Mouse (Mus musculus) intestine, embryonic 15.5 days (tissue): ENCODE results near the gene Cep350. TPM values are rescaled to one million over a fixed set of nuclear protein-coding genes. Genes with fewer than 3 reads are reported as not detected.

Experiments
- ATAC-seq: fragments of 200-750 bp; cut with Nextera tagmentation; 2 replicates; pipeline ENCODE4 v1.8.0; 2017; ENCODE audit warnings: moderate TSS enrichment, moderate library complexity
- H3K27ac ChIP-seq: fragments of 300-500 bp; sonication (generic); 2 replicates; pipeline ENCODE4 v1.5.1; 2015; ENCODE audit warnings: mild to moderate bottlenecking, inconsistent platforms
- H3K27me3 ChIP-seq: fragments of 300-500 bp; sonication (generic); replicated peaks from 2 replicates; pipeline ENCODE4 v1.6.1; 2015; ENCODE audit warnings: inconsistent platforms
- H3K36me3 ChIP-seq: fragments of 300-500 bp; sonication (generic); 2 replicates; pipeline ENCODE4 v1.6.1; 2015; ENCODE audit warnings: inconsistent platforms
- H3K4me1 ChIP-seq: fragments of 300-500 bp; sonication (generic); replicated peaks from 2 replicates; pipeline ENCODE4 v1.6.1; 2015; ENCODE audit warnings: inconsistent platforms
- H3K4me2 ChIP-seq: fragments of 300-500 bp; sonication (generic); replicated peaks from 2 replicates; pipeline ENCODE4 v1.6.1; 2015; ENCODE audit warnings: mild to moderate bottlenecking, inconsistent platforms
- H3K4me3 ChIP-seq: fragments of 300-500 bp; sonication (generic); replicated peaks from 2 replicates; pipeline ENCODE4 v1.5.1; 2015; ENCODE audit warnings: inconsistent platforms
- H3K9ac ChIP-seq: fragments of 300-500 bp; sonication (generic); 2 replicates; pipeline ENCODE4 v1.6.1; 2015; ENCODE audit warnings: inconsistent platforms
- H3K9me3 ChIP-seq: fragments of 300-500 bp; sonication (generic); 2 replicates; pipeline ENCODE4 v1.6.1; 2016; ENCODE audit warnings: inconsistent platforms
- WGBS: fragments of 180-500 bp; shearing (Covaris S2); methylation state at CpG from one replicate; pipeline ENCODE4 v1.1.7; 2015; 5-methylcytosine and 5-hydroxymethylcytosine counted together
- polyA plus RNA-seq: library from polyadenylated mRNA; unstranded; fragments of >200 nt; fragmentation: Nextera tagmentation; extraction: Ambion mirVana; gene quantifications from 2 replicates; pipeline ENCODE4 v1.2.1, GENCODE M21; 2015

The Cep350 gene
- 11.2 and 12.7 TPM in 2 replicates for polyA plus RNA-seq

- peak within 1 kb of the TSS; percentile 98 for H3K4me3 ChIP-seq
Measured at GRCm38 (mm10) chr1:155973068-155973718, at the start of gene Cep350. Gene Cep350 (minus strand): TSS chr1:155973255.

GRCm38 (mm10) chr1:156020402-156020801 is 47.3 kb upstream of the Cep350 start:
- Histone ChIP-seq H3K4me3 (no peak overlapping the region), H3K4me1 (no peaks in the 10 kb centered on the region), H3K9me3 (no peaks in the 10 kb centered on the region), H3K27ac (no peak overlapping the region), H3K27me3 (no peaks in the 10 kb centered on the region), H3K36me3 (peaks cover 8% of the 10 kb centered on the region), H3K4me2 (no peak overlapping the region), H3K9ac (no peak overlapping the region)
- ATAC-seq = no peak
- WGBS = 100% methylated on average over 1 of the region's 1 CpGs

More at GRCm38 (mm10) chr1:155973068-155973718, at the start of gene Cep350:
- H3K9ac ChIP-seq = peak within 1 kb of the TSS; percentile 92
- H3K27ac ChIP-seq = peak within 1 kb of the TSS; percentile 93
- H3K4me1 ChIP-seq = no peaks in the 10 kb centered on the region; the same call in 1 of the 2 replicates
- H3K4me2 ChIP-seq = peak within 1 kb of the TSS; percentile 73
- peak; percentile 98 for ATAC-seq
- H3K9me3 ChIP-seq = no peaks in the 10 kb centered on the region
- no peaks in the 10 kb centered on the region for H3K36me3 ChIP-seq
- no peaks in the 10 kb centered on the region for H3K27me3 ChIP-seq
- WGBS = under 1% methylated on average over 56 of the region's 57 CpGs

- Histone ChIP-seq H3K27me3 (no peaks in the 10 kb centered on the region), H3K9me3 (no peaks in the 10 kb centered on the region), H3K4me2 (no peak overlapping the region), H3K4me3 (no peak overlapping the region), H3K9ac (no peak overlapping the region), H3K36me3 (peaks cover 10% of the 10 kb centered on the region), H3K4me1 (no peaks in the 10 kb centered on the region), H3K27ac (no peak overlapping the region)
- no peak for ATAC-seq
- WGBS = 83% methylated on average over 1 of the region's 1 CpGs
Measured at GRCm38 (mm10) chr1:156019800-156020199, 46.7 kb upstream of the Cep350 start.

DNA sequence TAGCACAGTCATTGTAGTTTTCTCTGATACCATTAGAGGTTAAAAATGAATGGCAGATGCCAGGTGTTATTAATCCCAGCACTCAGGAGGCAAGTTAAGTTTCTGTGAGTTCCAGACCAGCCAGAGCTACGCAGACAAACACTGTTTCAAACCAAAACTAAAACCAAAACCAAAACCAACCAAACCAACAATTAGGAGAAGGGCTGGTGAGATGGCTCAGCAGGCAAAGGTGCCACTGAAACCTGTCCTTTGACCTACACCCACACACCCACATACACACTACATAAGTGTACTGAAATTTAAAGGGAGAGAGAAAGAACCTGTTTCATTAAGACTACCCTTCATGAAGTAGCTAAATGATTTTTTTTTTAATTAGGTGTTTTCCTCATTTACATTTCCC is 35.9 kb upstream of the Cep350 start:
- Histone ChIP-seq H3K4me1 (no peaks in the 10 kb centered on the region), H3K4me3 (no peak overlapping the region), H3K27me3 (no peaks in the 10 kb centered on the region), H3K27ac (no peak overlapping the region), H3K9ac (no peak overlapping the region), H3K4me2 (no peak overlapping the region), H3K36me3 (peaks cover 4% of the 10 kb centered on the region), H3K9me3 (no peaks in the 10 kb centered on the region)
- no peak for ATAC-seq
- WGBS = 100% methylated on average over 1 of the region's 1 CpGs

DNA sequence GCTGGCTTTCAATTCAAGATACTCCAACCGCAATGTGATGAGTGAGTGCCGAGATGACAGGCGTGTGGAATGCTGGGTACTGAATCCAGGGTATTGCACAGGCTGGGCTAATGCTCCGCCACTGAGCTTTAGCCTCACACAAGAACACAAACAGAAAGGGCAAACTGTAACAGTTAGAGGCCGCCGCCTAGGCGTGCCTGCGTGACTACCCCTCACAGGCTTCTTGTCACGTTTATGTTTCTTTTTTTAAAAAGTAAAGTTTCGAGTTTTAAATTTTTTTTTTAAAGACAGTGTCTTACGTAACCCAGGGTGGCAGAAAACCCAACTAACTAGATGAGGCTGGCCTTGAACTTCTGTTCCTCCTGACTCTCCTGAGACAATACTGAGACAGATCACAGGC is 32.9 kb upstream of the Cep350 start:
- H3K9ac ChIP-seq = no peak overlapping the region
- H3K4me3 ChIP-seq = no peak overlapping the region
- H3K9me3 ChIP-seq = no peaks in the 10 kb centered on the region
- WGBS = 88% methylated on average over 11 of the region's 11 CpGs
- H3K4me2 ChIP-seq = no peak overlapping the region
- peaks cover 8% of the 10 kb centered on the region; the same call in 1 of the 2 replicates for H3K36me3 ChIP-seq
- no peaks in the 10 kb centered on the region for H3K27me3 ChIP-seq
- no peak overlapping the region for H3K27ac ChIP-seq
- 0 out of 2 replicates have a peak, but pooled peaks cover 4% of the 10 kb centered on the region for H3K4me1 ChIP-seq
- ATAC-seq = no peak

GRCm38 (mm10) chr1:156003201-156003935 is 30.3 kb upstream of the Cep350 start:
- peak; percentile 65 for ATAC-seq
- 80% methylated on average over 7 of the region's 7 CpGs for WGBS

GRCm38 (mm10) chr1:156002366-156002765 is 29.3 kb upstream of the Cep350 start:
- Histone ChIP-seq H3K9me3 (no peaks in the 10 kb centered on the region), H3K36me3 (peaks cover 5% of the 10 kb centered on the region; the same call in 1 of the 2 replicates), H3K4me1 (0 out of 2 replicates have a peak, but pooled peaks cover 6% of the 10 kb centered on the region), H3K9ac (no peak overlapping the region), H3K4me2 (no peak overlapping the region), H3K27ac (no peak overlapping the region), H3K4me3 (no peak overlapping the region), H3K27me3 (no peaks in the 10 kb centered on the region)
- peak; percentile 30; the same call in 1 of the 2 replicates for ATAC-seq
- 76% methylated on average over 8 of the region's 8 CpGs for WGBS

More at GRCm38 (mm10) chr1:156003201-156003935, 30.3 kb upstream of the Cep350 start:
- Histone ChIP-seq H3K9ac (no peak overlapping the region), H3K27ac (no peak overlapping the region), H3K4me3 (no peak overlapping the region), H3K36me3 (peaks cover 8% of the 10 kb centered on the region; the same call in 1 of the 2 replicates), H3K4me1 (0 out of 2 replicates have a peak, but pooled peaks cover 4% of the 10 kb centered on the region), H3K9me3 (no peaks in the 10 kb centered on the region), H3K4me2 (no peak overlapping the region), H3K27me3 (no peaks in the 10 kb centered on the region)

GRCm38 (mm10) chr1:155995612-155996011 is 22.6 kb upstream of the Cep350 start:
- no peak overlapping the region for H3K4me3 ChIP-seq
- 0 out of 2 replicates have a peak, but pooled peaks cover 5% of the 10 kb centered on the region for H3K4me1 ChIP-seq
- no peaks in the 10 kb centered on the region for H3K27me3 ChIP-seq
- H3K9ac ChIP-seq = no peak overlapping the region
- no peaks in the 10 kb centered on the region for H3K36me3 ChIP-seq
- no peaks in the 10 kb centered on the region for H3K9me3 ChIP-seq
- ATAC-seq = peak; percentile 81
- WGBS = 33% methylated on average over 2 of the region's 2 CpGs
- no peak overlapping the region for H3K4me2 ChIP-seq
- peak overlapping the region; percentile 75; the same call in 1 of the 2 replicates for H3K27ac ChIP-seq

- no peak overlapping the region for H3K4me3 ChIP-seq
- WGBS = 52% methylated on average over 2 of the region's 2 CpGs
- 0 out of 2 replicates have a peak, but pooled peaks cover 5% of the 10 kb centered on the region for H3K4me1 ChIP-seq
- H3K27ac ChIP-seq = no peak overlapping the region
- H3K4me2 ChIP-seq = no peak overlapping the region
- no peak overlapping the region for H3K9ac ChIP-seq
- no peaks in the 10 kb centered on the region for H3K9me3 ChIP-seq
- no peaks in the 10 kb centered on the region for H3K36me3 ChIP-seq
- ATAC-seq = peak; percentile 60
- H3K27me3 ChIP-seq = no peaks in the 10 kb centered on the region
Measured at GRCm38 (mm10) chr1:155994524-155994923, 21.5 kb upstream of the Cep350 start.

GRCm38 (mm10) chr1:155990391-155990790 is 17.3 kb upstream of the Cep350 start:
- H3K4me3 ChIP-seq = no peak overlapping the region
- H3K27me3 ChIP-seq = no peaks in the 10 kb centered on the region
- WGBS = 31% methylated on average over 11 of the region's 11 CpGs
- no peak overlapping the region for H3K4me2 ChIP-seq
- no peaks in the 10 kb centered on the region for H3K36me3 ChIP-seq
- ATAC-seq = no peak
- no peaks in the 10 kb centered on the region for H3K9me3 ChIP-seq
- no peak overlapping the region for H3K27ac ChIP-seq
- peaks cover 3% of the 10 kb centered on the region; the same call in 1 of the 2 replicates for H3K4me1 ChIP-seq
- H3K9ac ChIP-seq = no peak overlapping the region

GRCm38 (mm10) chr1:155989387-155989786 is 16.3 kb upstream of the Cep350 start:
- H3K4me2 ChIP-seq = no peak overlapping the region
- WGBS = 8% methylated on average over 2 of the region's 2 CpGs
- H3K4me1 ChIP-seq = peaks cover 3% of the 10 kb centered on the region; the same call in 1 of the 2 replicates
- peak; percentile 61 for ATAC-seq
- H3K9me3 ChIP-seq = no peaks in the 10 kb centered on the region
- peak overlapping the region; percentile 22; the same call in 1 of the 2 replicates for H3K27ac ChIP-seq
- H3K27me3 ChIP-seq = no peaks in the 10 kb centered on the region
- H3K36me3 ChIP-seq = no peaks in the 10 kb centered on the region
- H3K9ac ChIP-seq = no peak overlapping the region
- no peak overlapping the region for H3K4me3 ChIP-seq

GRCm38 (mm10) chr1:155987625-155988024 is 14.6 kb upstream of the Cep350 start:
- Histone ChIP-seq H3K9ac (no peak overlapping the region), H3K4me1 (peaks cover 3% of the 10 kb centered on the region; the same call in 1 of the 2 replicates), H3K27ac (no peak overlapping the region), H3K4me2 (no peak overlapping the region), H3K9me3 (no peaks in the 10 kb centered on the region), H3K27me3 (no peaks in the 10 kb centered on the region), H3K4me3 (no peak overlapping the region), H3K36me3 (no peaks in the 10 kb centered on the region)
- WGBS = 81% methylated on average over 2 of the region's 2 CpGs
- 0 out of 2 replicates have a peak, but pooled peaks have one; percentile 52 for ATAC-seq
